Mouse (Mus musculus): Measurements from ENCODE around the gene Dnajc4. TPM values are rescaled to one million over a fixed set of nuclear protein-coding genes. Genes with fewer than 3 reads are reported as not detected.
A peak's percentile ranks its signal among the peaks of the same experiment; 100 is the strongest.

Dnajc4 gene
- total RNA-seq, 2 experiments from 2014 or later = 11.5 to 17.8 TPM

DNA sequence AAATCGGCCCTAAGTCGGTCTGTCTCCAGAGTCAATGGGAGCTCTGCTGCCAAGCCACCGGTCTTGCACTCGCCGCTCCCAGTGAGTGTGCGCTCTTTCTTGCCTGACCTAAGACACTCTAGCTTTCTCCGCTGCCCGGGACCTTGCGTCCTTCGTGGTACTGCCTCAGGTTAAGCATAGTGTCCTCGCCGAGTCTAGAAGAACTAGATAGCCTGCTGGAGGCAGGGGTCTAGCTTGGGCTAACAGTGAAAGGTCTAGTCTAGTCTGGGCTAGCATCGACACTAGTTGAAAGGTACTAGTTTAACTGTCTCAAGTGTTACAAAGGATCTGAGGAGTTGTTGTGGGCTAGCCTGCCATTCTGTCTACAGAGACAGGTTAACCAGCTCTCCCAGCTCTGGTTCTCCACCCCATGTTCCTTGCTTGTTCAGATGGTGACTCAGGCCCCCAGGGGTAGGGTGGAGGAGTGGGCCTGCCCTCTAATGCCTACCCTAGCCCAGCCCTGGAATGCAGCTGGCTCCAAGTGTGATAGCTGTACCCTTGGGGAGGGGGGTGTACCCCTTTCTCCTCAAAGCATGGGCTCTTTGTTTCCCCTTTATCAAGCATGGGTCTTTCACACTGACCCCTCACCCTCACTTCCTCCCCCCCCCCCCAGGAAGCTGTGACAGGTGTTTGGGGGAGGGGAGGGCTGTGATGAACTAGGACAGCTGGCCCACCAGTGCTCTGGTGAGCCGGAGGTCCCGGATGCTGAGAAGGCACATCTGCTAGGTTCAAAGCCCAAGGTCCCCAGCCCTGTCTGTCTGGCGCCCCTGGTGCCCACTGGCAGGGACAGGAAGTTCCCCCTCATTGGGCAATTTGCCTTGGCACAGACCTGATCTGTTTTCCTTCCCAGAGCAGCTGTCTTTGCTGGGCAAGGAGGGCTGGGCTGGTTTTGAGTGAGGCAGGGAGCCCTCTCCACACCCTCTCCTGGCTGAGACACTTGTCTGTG is 16.5 kb downstream of the Dnajc4 start, which contains the start of gene Plcb3:
Gene Plcb3, minus strand, starts transcription at position 934 of the 985 bp plus-strand sequence.
- ATAC-seq (replicated peaks; ENCODE audit: poor library complexity) = peak; percentile 17

DNA sequence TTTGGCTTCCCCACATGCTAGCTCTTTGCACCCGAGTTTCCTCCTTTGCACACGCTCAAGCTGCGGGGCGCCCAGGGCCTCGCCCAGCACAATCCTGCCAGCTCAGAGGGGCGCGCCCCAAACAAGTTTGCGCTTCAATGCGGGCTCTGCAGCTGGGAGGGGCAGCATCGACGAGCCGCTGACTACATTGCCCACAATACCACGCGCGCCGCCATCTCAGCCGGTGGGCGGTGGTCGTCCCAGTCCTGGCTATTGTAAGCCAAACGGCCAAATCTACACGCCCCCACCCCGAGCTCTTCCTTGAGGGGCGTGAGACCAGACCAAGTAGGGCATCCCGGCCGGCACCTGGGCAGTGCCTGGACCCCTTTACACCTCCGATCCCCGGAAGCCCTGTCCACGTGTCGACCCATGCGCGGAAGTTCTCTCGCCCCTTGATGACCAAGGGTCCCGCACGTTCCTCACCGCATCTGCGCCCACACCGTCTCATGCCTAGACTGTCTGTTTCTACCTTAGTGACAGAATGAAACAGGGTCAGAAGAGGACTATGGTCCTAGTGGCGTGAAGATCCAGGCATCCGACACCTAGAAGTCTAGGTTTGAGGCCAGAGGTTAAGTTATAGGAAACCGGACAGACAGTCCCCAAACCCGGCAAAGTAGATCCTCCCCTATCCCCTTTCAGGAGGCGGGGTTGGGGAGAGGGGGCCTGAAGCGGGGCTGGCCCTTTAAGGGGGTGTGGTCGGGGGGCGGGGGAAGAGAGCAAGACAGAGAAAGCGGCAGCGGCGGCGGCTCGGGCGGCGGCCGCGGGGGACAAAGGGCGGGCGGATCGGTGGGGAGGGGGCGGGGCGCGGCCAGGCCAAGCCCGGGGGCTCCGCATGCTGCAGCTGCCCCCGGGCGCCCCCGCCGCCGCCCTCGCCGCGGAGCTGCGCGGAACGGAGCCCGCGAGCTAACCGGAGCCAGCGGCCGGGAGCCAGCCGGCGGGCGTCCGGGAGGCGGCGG is 17.9 kb downstream of the Dnajc4 start, which contains the start of gene Ppp1r14b:
Gene Ppp1r14b, plus strand, starts transcription at position 758 of the 995 bp plus-strand sequence.
- ATAC-seq (replicated peaks; ENCODE audit: poor library complexity) = peak; percentile 63

- ATAC-seq (replicated peaks; ENCODE audit: poor library complexity) = no peak
These were observed 18.7 kb downstream of the Dnajc4 start for GRCm38 (mm10) chr19:6973581-6974190.

- no peak for ATAC-seq (replicated peaks; ENCODE audit: poor library complexity)
These were observed 20.0 kb downstream of the Dnajc4 start for GRCm38 (mm10) chr19:6972247-6972917.

GRCm38 (mm10) chr19:6971644-6972043 is 20.7 kb downstream of the Dnajc4 start:
- no peak for ATAC-seq (replicated peaks; ENCODE audit: poor library complexity)

DNA sequence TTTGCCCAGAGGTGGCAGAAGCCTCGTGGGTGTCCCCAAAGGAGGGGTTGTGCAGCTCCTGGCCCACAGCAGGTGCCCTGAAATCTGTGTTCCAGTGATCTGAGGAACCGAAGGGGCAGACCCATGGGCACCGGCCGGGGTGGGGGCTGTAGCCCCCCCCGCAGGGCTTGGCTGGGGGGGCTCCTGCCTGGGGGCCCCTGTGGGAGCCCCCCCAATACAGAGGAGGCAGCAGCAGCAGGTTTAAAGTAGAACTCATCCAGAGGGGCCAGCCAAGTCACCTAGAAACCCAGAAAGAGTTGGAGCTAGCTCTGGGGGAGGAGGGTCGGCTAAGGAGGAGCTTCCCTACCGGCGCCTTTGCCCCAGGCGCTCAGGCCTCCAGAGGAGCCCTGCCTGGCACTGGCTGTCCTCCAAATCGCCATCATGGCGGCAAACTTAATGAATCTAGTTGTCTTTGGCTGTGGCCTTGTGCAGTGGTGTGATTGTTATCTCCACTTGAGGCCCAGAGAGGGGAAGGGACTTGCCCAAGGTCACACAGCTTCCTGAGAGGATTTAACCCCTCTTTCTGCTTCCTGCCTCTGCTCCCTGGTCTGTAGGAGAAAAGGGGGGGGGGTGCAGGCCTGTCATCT is 21.8 kb downstream of the Dnajc4 start:
- ATAC-seq (replicated peaks; ENCODE audit: poor library complexity) = no peak

- peak; percentile 51 for ATAC-seq (replicated peaks; ENCODE audit: poor library complexity)
These were observed 22.5 kb downstream of the Dnajc4 start for GRCm38 (mm10) chr19:6969665-6970381.

- no peak for ATAC-seq (replicated peaks; ENCODE audit: poor library complexity)
These were observed 23.1 kb downstream of the Dnajc4 start for GRCm38 (mm10) chr19:6969291-6969664.

GRCm38 (mm10) chr19:6968491-6969271 is 23.7 kb downstream of the Dnajc4 start:
- ATAC-seq (replicated peaks; ENCODE audit: poor library complexity) = no peak

- ATAC-seq (replicated peaks; ENCODE audit: poor library complexity) = no peak
These were observed 35.9 kb downstream of the Dnajc4 start for GRCm38 (mm10) chr19:6956461-6956860.

DNA sequence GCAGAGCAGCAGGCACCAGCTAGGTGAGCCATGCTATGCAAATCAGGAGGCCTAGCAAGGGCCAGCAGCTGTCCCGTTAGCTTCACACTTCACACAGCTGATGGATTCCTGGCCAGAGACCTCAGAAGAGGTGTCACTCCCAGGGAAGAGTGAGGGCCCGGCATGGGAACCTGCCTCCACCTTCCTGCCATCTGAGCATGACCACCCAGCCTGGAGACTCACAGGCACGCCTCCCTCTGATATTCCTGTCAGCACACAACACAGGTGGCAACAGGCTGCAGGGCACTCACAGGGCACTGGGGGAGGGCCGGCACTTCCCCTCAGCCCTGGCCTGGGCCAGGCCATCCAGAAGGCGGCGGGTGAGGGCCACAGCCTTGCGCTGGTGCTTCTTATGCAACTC is 36.9 kb downstream of the Dnajc4 start:
- ATAC-seq (replicated peaks; ENCODE audit: poor library complexity) = no peak

GRCm38 (mm10) chr19:6954046-6954445 is 38.3 kb downstream of the Dnajc4 start:
- no peak for ATAC-seq (replicated peaks; ENCODE audit: poor library complexity)

GRCm38 (mm10) chr19:6952712-6953037 is 39.7 kb downstream of the Dnajc4 start:
- no peak for ATAC-seq (replicated peaks; ENCODE audit: poor library complexity)

DNA sequence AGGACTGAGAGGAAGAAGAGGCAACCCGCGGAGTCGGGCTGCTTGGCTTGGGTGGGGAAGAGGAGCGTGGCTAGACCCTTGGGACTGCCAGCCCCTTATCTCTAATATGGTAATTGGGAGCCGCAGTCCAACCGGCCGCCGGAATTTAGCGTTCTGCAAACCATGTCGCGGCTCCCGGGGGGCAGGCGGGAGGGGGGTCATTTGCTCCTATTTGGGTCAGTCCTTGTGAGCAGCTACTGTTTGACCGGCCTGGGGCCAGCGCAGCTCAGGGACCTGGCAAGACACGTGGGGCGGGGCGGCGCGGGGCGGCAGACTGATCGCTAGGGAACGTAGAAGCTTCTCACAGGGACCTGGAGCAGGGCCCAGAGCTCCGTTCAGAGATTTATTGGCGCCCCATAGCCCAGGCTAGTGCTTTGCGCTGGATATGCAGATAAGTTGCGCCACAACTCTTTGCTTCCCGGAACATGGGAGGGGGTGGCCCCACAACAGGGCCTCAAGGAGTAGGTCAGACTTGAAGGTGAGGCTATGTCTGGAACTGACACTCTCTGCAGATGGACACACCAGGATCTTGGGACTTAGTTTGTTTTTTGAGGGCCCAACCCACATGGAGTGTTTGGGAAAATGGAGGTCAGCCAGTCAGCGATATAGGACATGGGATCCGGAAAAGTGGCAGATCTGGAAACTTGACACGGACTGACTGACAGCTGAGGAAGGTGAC is 40.2 kb downstream of the Dnajc4 start:
- ATAC-seq (replicated peaks; ENCODE audit: poor library complexity) = peak; percentile 40

DNA sequence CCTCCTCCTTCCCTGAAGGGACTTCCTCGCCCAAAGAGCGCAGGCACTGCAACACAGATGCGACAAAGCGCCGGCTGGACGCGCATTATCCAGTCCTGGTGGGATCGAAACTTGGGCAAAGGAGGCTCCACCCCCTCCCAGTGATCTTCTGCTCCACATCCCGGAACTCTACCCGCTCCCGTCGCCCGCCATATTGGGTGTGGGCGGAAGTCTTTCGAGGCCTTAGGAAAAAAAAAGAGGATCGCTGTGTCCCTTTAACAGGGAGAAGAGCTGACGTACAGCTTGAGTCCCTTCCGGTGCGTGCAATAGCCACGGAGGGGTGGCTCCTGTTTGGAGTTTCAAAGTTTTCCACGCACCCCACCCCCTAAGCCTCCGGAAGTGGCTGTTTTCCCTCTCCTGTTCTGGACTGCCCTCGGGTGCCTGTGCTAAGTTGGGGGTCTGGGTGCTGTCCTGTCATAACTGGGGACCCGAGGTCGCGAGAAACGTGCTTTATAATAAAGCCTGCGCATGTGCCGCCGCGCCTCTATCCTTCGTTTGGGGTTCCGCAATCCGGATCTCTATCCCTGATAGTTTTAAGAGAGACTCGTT is 40.9 kb downstream of the Dnajc4 start:
- peak; percentile 75 for ATAC-seq (replicated peaks; ENCODE audit: poor library complexity)

DNA sequence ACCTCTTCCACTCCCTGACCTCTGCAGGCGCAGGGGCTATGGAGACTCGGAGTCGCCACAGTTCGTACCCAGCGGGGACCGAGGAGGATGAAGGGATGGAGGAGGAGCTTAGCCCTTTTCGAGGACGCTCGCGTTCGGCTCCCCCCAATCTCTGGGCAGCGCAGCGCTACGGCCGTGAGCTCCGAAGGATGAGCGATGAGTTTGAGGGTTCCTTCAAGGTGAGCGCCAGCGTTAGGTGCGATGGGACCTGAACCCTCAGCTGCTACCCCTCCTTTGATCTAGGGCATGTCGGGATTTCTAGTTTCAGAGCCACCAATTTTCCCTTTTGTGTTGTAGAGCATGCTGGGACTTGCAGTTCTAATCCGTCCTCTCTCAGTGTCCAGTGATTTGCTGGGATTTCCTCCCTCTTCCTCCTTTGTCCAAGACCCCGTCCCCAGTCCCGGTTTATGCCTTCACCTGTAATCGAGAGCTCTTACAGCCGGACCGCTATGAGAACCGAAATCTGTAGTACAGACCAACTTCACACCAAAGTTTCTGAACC is 41.7 kb downstream of the Dnajc4 start:
- 0 out of 2 replicates have a peak, but pooled peaks have one; percentile 12 for ATAC-seq (replicated peaks; ENCODE audit: poor library complexity)

DNA sequence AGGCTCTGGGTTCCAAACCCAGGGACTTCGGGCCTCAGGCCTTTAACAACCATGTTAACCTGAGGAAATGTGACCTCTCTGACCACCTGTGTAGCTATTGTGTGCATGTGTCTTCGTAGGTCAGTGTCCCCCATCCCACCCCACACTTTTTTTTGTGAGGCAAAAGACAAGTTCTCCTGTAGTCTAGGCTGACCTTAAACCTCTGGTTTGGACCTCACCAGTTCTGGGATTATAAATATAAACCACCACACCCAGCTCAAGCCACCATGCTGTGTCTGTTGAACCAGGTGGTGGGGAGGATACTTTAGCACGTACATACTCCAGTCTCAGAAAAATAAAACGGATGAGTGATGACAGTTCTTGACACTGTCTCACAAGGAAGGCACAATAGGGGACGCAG is 42.4 kb downstream of the Dnajc4 start:
- ATAC-seq (replicated peaks; ENCODE audit: poor library complexity) = no peak
